Mouse (Mus musculus) heart, embryonic 13.5 days (tissue): ENCODE results near the gene Polr3c. TPM values are rescaled to one million over a fixed set of nuclear protein-coding genes. Genes with fewer than 3 reads are reported as not detected.
"Not testable (repeated sequence)": the region's sequence is repeated elsewhere in the genome, so short reads cannot be mapped to it uniquely, and the experiment has no call there.

Experiments
- ATAC-seq: fragments of 200-750 bp; cut with Nextera tagmentation; 2 replicates; pipeline ENCODE4 v1.8.0; 2017; ENCODE audit warnings: moderate TSS enrichment; ENCODE audit not compliant: insufficient number of reproducible peaks, low FRiP score, low TSS enrichment; ENCODE audit errors: extremely low read depth
- H3K27ac ChIP-seq: fragments of 300-500 bp; sonication (generic); replicated peaks from 2 replicates; pipeline ENCODE4 v1.5.1; 2015; ENCODE audit warnings: moderate library complexity, mild to moderate bottlenecking, inconsistent platforms
- H3K27me3 ChIP-seq: fragments of 300-500 bp; sonication (generic); replicated peaks from 2 replicates; pipeline ENCODE4 v1.6.1; 2015; ENCODE audit warnings: mild to moderate bottlenecking, inconsistent platforms
- H3K36me3 ChIP-seq: fragments of 300-500 bp; sonication (generic); 2 replicates; pipeline ENCODE4 v1.6.1; 2015; ENCODE audit warnings: mild to moderate bottlenecking, inconsistent platforms
- H3K4me1 ChIP-seq: fragments of 300-500 bp; sonication (generic); 2 replicates; pipeline ENCODE4 v1.6.1; 2015; ENCODE audit warnings: inconsistent platforms
- H3K4me2 ChIP-seq: fragments of 300-500 bp; sonication (generic); 2 replicates; pipeline ENCODE4 v1.6.1; 2015; ENCODE audit warnings: inconsistent platforms, mild to moderate bottlenecking, moderate library complexity
- H3K4me3 ChIP-seq: fragments of 300-500 bp; sonication (generic); 2 replicates; pipeline ENCODE4 v1.5.1; 2015; ENCODE audit warnings: moderate library complexity, mild to moderate bottlenecking, inconsistent platforms
- H3K9ac ChIP-seq: fragments of 300-500 bp; sonication (generic); 2 replicates; pipeline ENCODE4 v1.6.1; 2015; ENCODE audit warnings: inconsistent platforms, mild to moderate bottlenecking, moderate library complexity
- H3K9me3 ChIP-seq: fragments of 300-500 bp; sonication (generic); 2 replicates; pipeline ENCODE4 v1.6.1; 2016; ENCODE audit warnings: inconsistent platforms
- WGBS: fragments of 180-500 bp; shearing (Covaris S2); methylation state at CpG from one replicate; pipeline ENCODE4 v1.1.7; 2015; ENCODE audit warnings: mixed read lengths; 5-methylcytosine and 5-hydroxymethylcytosine counted together
- polyA plus RNA-seq: library from polyadenylated mRNA; unstranded; fragments of >200 nt; fragmentation: Nextera tagmentation; extraction: Ambion mirVana; gene quantifications from 2 replicates; pipeline ENCODE4 v1.2.1, GENCODE M21; 2015

Gene Polr3c
- polyA plus RNA-seq, 1 experiment from 2014 or later: 25.2 TPM

DNA sequence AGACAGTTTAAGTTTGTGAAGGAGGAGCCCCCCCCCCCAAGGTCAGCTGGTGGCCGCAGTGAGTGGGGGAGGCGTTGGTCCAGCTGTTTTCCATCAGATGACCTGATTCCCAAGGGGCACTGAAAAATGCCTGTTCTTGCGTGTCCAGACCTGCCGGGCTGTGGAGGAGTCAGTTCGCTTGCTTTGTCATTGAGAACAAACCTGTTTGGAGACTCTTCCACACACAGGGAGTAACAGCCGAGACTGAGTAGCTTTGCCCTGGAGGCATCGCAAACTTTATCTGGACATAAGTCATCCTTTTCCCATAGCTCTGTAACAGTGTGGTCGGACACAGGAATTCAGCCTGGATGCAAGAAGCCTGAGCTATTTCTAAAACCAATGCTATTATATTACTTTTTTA is 53.0 kb downstream of the Polr3c start:
- no peaks in the 10 kb centered on the region for H3K36me3 ChIP-seq
- no peak overlapping the region for H3K4me3 ChIP-seq
- peaks cover 37% of the 10 kb centered on the region for H3K27me3 ChIP-seq
- no peak overlapping the region for H3K27ac ChIP-seq
- H3K9me3 ChIP-seq: no peaks in the 10 kb centered on the region
- WGBS: 52% methylated on average over 8 of the region's 8 CpGs
- no peak overlapping the region for H3K9ac ChIP-seq
- no peak overlapping the region for H3K4me2 ChIP-seq
- peaks cover 16% of the 10 kb centered on the region for H3K4me1 ChIP-seq
- no peak for ATAC-seq

DNA sequence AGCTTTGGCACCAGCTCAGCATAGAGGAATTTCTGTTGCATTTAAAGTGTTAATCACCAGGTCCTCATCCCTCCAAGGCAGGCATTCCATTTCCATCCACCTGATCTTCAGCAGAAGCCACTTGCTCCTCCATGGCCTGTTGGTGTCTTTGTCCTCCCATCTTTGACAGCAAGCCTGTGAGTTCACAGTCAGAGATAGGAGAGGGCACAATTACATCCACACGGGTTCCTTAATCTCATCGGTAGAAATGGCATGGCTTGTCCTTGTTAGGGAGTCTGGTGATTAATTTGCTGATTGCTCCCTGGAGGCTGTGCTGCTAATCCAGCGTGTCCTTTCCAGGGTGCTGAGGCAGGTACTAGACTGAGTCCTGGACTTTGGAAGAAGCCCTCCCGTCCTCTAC is 53.9 kb downstream of the Polr3c start:
- Histone ChIP-seq H3K4me1 (peaks cover 8% of the 10 kb centered on the region), H3K4me2 (no peak overlapping the region), H3K9me3 (no peaks in the 10 kb centered on the region), H3K27me3 (peaks cover 28% of the 10 kb centered on the region), H3K9ac (no peak overlapping the region), H3K36me3 (no peaks in the 10 kb centered on the region), H3K4me3 (no peak overlapping the region), H3K27ac (no peak overlapping the region)
- ATAC-seq: no peak
- WGBS: 57% methylated on average over 4 of the region's 4 CpGs

DNA sequence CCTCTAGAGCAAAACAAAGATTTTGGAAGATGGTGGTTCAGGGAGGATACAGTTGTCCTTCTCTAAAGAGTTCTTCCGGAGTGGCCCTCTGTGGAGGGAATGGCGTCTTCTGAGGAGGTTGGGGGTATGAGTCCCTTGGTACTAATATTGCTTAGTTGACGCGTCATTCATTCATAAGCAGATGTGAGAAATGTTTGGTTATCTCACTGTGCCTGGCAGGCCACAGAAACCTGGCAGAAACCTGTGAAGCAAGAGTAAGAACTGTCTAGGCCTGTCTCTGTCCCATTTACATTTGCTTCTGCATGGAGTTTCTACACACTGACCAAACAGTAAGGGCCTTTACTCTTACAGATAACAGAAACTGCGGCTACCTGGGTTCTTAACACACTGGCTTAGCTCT is 55.9 kb downstream of the Polr3c start:
- ATAC-seq: no peak
- Histone ChIP-seq H3K27ac (no peak overlapping the region), H3K4me3 (no peak overlapping the region), H3K4me2 (no peak overlapping the region), H3K9ac (no peak overlapping the region), H3K36me3 (no peaks in the 10 kb centered on the region), H3K4me1 (peaks cover 8% of the 10 kb centered on the region), H3K27me3 (peaks cover 22% of the 10 kb centered on the region; the same call in 1 of the 2 replicates), H3K9me3 (no peaks in the 10 kb centered on the region)
- WGBS: 87% methylated on average over 5 of the region's 5 CpGs

DNA sequence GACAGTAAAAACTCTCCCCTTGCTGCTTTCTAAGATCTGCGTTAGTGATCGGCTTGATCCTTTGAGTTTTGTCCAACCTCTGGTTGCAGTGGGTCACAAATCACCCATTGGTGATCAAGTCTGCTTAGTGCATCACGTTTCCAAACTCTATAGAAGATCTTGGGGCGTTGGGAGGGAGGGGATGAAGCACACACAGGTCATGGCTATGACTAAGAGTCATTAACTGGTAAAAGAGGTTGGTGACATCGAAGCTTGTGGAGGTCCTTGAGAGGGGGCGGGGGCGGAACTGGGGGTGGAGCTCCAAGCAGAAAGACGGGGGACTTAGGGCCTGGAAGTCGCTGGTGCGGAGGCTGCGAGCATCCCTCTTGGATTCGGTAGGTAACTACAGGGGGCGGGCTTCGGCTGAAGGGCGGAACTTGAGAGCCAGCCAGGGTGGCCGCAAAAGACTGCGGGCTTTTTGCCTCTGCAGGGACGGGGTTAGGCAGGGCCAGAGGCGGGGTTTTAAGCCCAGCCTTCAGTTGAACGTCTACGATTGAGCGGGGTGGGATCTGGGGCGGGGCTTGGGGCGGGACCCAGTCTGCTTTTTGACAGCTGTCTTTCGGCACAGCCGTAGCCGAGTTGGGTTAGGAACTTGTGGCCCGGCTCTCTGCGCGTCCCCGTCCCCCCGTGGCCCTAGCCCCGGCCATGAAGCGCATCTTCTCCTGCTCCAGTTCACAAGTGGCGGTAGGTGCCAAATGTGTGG is 57.5 kb downstream of the Polr3c start, which contains the start of gene Ankrd35:
Ankrd35 (plus strand) TSS at position 405 of the 742 bp plus-strand sequence.
- H3K36me3 ChIP-seq: no peaks in the 10 kb centered on the region
- peak within 1 kb of the TSS; percentile 85 for H3K4me2 ChIP-seq
- ATAC-seq: peak; percentile 77; the same call in 1 of the 2 replicates
- H3K9me3 ChIP-seq: no peaks in the 10 kb centered on the region
- H3K4me1 ChIP-seq: peaks cover 8% of the 10 kb centered on the region
- no peak within 1 kb of the TSS for H3K27ac ChIP-seq
- peak within 1 kb of the TSS; percentile 75 for H3K9ac ChIP-seq
- peaks cover 22% of the 10 kb centered on the region; the same call in 1 of the 2 replicates for H3K27me3 ChIP-seq
- H3K4me3 ChIP-seq: peak within 1 kb of the TSS; percentile 55
- 5% methylated on average over 35 of the region's 35 CpGs for WGBS

DNA sequence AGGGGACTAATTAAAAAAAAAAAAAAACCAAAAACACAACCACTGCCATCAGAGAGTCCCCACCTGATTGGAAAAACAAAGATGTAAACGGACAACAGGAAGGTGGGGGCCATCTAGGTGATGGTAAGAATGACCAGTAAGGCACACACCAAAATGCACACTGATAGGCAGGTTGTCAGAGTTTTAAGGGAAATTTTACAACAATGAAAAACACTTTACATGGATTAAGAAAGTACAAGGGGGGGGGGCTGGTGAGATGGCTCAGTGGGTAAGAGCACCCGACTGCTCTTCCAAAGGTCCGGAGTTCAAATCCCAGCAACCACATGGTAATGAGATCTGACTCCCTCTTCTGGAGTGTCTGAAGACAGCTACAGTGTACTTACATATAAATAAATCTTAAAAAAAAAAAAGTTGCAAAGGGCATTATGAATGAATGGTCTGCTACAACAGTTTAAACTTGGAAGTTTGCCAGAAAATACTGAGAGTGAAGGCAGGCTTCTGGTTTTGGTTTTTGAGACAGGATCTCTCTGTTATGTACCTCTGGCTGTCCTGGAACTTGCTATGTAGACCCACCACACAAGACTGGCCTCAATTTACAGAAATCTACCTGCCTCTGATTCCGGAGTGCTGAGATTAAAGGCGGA is 58.9 kb downstream of the Polr3c start:
- no peak for ATAC-seq
- no peaks in the 10 kb centered on the region for H3K9me3 ChIP-seq
- peaks cover 22% of the 10 kb centered on the region; the same call in 1 of the 2 replicates for H3K27me3 ChIP-seq
- H3K4me1 ChIP-seq: peaks cover 14% of the 10 kb centered on the region
- no peak overlapping the region for H3K4me2 ChIP-seq
- no peak overlapping the region for H3K27ac ChIP-seq
- H3K9ac ChIP-seq: no peak overlapping the region
- no peak overlapping the region for H3K4me3 ChIP-seq
- no peaks in the 10 kb centered on the region for H3K36me3 ChIP-seq
- 90% methylated on average over 5 of the region's 5 CpGs for WGBS

DNA sequence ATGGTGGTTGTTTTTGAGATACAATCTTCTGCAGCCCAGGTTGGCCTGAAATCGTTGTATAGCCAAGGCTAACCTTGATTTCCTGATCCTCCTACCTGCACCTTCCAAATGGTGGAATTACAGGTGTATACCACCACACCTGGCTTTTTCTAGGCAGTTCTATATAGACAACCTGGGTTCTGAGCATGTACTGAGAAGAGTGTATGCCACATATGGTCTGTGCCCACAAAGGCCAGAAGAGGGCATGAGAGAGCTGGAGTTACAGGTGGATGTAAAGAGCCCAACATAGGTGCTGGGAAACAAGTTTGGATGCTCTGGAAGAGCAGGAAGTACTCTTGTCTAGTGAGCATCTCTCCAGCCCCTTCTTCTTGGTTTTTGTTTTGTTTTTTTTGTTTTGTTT is 60.1 kb downstream of the Polr3c start:
- no peak for ATAC-seq
- Histone ChIP-seq H3K4me1 (peaks cover 17% of the 10 kb centered on the region), H3K9ac (no peak overlapping the region), H3K27me3 (peaks cover 19% of the 10 kb centered on the region; the same call in 1 of the 2 replicates), H3K4me2 (no peak overlapping the region), H3K4me3 (no peak overlapping the region), H3K36me3 (no peaks in the 10 kb centered on the region), H3K27ac (no peak overlapping the region), H3K9me3 (no peaks in the 10 kb centered on the region)
- 34% methylated on average over 1 of the region's 1 CpGs for WGBS

DNA sequence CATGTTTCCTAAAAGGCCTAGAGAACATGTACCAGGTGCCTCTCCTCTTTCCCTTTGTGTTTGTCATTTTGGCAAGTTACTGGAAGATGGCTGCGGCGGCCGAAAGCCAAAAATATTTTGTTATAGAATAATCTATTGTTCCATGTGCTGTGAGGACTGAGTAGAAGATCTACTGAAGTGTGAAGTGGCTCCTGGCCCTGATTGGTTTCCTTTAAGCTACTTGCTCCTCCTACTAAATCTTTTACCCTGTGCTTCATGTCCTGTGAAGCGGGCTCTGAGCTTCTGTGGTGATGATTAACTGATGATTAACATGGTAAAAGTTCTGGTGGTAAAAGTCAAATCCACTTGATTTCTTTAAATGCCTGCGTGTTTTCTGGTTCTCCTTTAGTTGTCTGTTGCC is 60.5 kb downstream of the Polr3c start:
- Histone ChIP-seq H3K27me3 (peaks cover 15% of the 10 kb centered on the region; the same call in 1 of the 2 replicates), H3K4me2 (no peak overlapping the region), H3K9ac (no peak overlapping the region), H3K9me3 (no peaks in the 10 kb centered on the region), H3K4me3 (no peak overlapping the region), H3K4me1 (peaks cover 17% of the 10 kb centered on the region), H3K36me3 (no peaks in the 10 kb centered on the region), H3K27ac (no peak overlapping the region)
- no peak for ATAC-seq
- WGBS: 77% methylated on average over 5 of the region's 5 CpGs

DNA sequence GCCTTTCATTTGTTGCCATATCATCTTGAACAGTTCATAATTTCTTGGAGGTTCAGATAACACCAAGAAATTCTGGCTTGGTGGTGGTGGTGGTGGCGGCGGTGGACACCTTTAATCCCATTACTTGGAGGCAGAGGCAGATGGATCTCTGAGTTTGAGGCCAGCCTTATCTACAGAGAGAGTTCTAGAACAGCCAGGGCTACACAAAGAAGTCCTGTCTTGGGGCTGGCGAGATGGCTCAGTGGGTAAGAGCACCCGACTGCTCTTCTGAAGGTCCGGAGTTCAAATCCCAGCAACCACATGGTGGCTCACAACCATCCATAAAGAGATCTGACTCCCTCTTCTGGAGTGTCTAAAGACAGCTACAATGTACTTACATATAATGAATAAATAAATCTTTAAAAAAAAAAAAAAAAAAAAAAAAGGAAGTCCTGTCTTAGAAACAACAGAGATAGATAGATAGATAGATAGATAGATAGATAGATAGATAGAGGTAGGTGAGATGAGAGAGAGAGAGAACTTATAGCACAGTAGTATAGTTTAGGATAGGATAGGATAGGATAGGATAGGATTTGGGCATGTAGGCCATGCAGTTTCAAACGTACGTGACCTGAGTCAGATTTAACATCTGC is 61.6 kb downstream of the Polr3c start:
- H3K4me2 ChIP-seq, H3K36me3 ChIP-seq, H3K27me3 ChIP-seq, H3K4me3 ChIP-seq, H3K9ac ChIP-seq, ATAC-seq, H3K27ac ChIP-seq, H3K9me3 ChIP-seq: not testable (repeated sequence)
- WGBS: 79% methylated on average over 7 of the region's 7 CpGs
- peaks cover 16% of the 10 kb centered on the region for H3K4me1 ChIP-seq

DNA sequence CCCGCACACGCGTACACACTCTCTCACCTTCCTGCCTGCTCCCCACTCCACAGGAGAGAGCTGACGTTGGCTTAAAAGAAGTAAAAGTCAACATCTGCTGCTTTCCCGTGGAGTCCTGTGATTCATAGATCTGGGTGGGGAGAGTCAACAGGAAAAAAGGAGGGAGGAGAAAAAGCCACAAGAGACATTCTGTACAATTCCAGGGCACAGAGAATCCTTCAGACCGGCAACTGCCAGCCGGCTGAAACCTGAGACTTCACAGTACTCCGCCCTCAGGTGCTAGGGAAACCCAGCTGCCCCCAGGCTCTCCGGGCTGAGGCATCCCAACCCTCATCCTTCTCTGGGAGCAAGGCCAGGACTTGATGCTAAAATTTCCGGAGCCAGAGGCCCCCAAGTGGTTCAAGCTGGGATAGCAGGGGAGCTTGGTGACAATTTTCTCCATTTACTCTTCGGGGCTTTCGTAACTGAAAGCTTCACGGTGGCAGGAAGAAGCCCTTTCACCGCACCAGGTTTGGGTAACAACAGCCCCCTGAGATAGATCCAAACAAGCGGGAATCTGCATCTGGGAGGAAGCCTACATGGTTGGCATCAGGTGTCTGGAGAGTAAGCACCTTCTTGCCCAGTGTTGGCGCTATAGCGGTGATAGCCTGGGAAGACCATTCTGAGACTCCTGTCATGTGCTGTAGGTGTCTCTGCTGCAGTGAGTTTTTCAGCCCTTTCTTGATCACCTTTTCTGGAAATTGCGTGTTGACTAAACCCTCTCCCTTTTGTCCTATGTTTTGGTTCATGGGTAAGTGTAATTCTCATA is 63.8 kb downstream of the Polr3c start:
- Histone ChIP-seq H3K9ac (peak overlapping the region; percentile 71), H3K36me3 (no peaks in the 10 kb centered on the region), H3K9me3 (no peaks in the 10 kb centered on the region), H3K27ac (peak overlapping the region; percentile 9), H3K27me3 (peaks cover 4% of the 10 kb centered on the region; the same call in 1 of the 2 replicates), H3K4me2 (peak overlapping the region; percentile 71), H3K4me1 (peaks cover 8% of the 10 kb centered on the region), H3K4me3 (peak overlapping the region; percentile 40)
- 8% methylated on average over 15 of the region's 18 CpGs for WGBS
- no peak; the same call in 1 of the 2 replicates for ATAC-seq

DNA sequence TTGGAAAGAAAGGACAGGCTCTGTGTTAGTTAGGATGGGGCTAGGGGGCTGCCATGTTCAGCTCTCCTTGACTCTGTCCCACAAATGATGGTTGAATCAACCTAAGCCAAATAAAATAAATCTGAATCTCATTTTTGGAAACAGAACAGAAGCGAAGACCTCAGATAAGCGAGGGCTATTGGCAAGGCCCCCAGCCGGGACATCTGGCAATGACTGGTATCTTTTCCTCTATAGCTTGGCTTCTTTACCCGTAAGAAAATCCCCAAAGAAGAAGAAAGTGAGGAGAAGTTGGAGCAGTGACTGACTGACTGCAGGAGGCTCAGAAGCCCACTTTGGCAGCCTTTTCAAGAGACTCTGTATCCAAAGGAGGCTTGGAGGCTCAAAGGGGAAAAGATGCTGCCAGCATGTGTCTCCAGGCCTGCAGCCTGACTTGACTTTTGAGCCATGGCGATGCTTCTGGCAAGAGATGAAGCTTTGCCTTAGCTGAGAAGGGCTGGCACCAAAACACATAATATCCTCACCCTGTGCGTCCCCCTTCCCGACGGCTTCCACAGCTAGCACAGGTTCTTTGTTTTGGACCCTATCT is 64.6 kb downstream of the Polr3c start:
- peak overlapping the region; percentile 9; the same call in 1 of the 2 replicates for H3K27ac ChIP-seq
- ATAC-seq: no peak
- 42% methylated on average over 8 of the region's 8 CpGs for WGBS

More for the DNA sequence above, 64.6 kb downstream of the Polr3c start:
- Histone ChIP-seq H3K36me3 (no peaks in the 10 kb centered on the region), H3K4me3 (no peak overlapping the region), H3K9me3 (no peaks in the 10 kb centered on the region), H3K9ac (peak overlapping the region; percentile 24; the same call in 1 of the 2 replicates), H3K4me1 (peaks cover 8% of the 10 kb centered on the region), H3K4me2 (peak overlapping the region; percentile 71), H3K27me3 (peaks cover 4% of the 10 kb centered on the region; the same call in 1 of the 2 replicates)
